Mouse (Mus musculus): ENCODE data around the gene Trim27. TPM values are rescaled to one million over a fixed set of nuclear protein-coding genes. Genes with fewer than 3 reads are reported as not detected.

Gene Trim27
- polyA plus RNA-seq (2015; fragmentation: Nextera tagmentation; extraction: Ambion mirVana), result 59.3 and 65.7 TPM in 2 replicates

GRCm38 (mm10) chr13:21179367-21179723, at the start of gene Trim27:
Gene Trim27, plus strand, starts transcription at chr13:21179445.
- 0% methylated on average over 15 of the region's 15 CpGs for WGBS (ENCODE audit: insufficient replicate concordance)
- Histone ChIP-seq H3K27ac (replicated peaks) (peak within 1 kb of the TSS; percentile 96), H3K9me3 (replicated peaks) (no peaks in the 10 kb centered on the region), H3K9ac (peak within 1 kb of the TSS; percentile 94), H3K27me3 (no peaks in the 10 kb centered on the region), H3K4me2 (peak within 1 kb of the TSS; percentile 93), H3K4me3 (replicated peaks) (peak within 1 kb of the TSS; percentile 96), H3K4me1 (replicated peaks) (peaks cover 41% of the 10 kb centered on the region), H3K36me3 (replicated peaks) (peaks cover 28% of the 10 kb centered on the region)
- ATAC-seq (ENCODE audit: insufficient read depth), result peak; percentile 52

- no peak overlapping the region for H3K4me3 ChIP-seq (replicated peaks)
- 31% methylated on average over 8 of the region's 8 CpGs for WGBS (ENCODE audit: insufficient replicate concordance)
- H3K4me2 ChIP-seq, result no peak overlapping the region
- no peaks in the 10 kb centered on the region for H3K36me3 ChIP-seq (replicated peaks)
- no peak overlapping the region for H3K9ac ChIP-seq
- no peak for ATAC-seq (ENCODE audit: insufficient read depth)
- no peaks in the 10 kb centered on the region for H3K4me1 ChIP-seq (replicated peaks)
- H3K9me3 ChIP-seq (replicated peaks), result no peaks in the 10 kb centered on the region
- H3K27me3 ChIP-seq, result no peaks in the 10 kb centered on the region
- no peak overlapping the region for H3K27ac ChIP-seq (replicated peaks)
Measured at GRCm38 (mm10) chr13:21142421-21142820, 36.8 kb upstream of the Trim27 start.

- Histone ChIP-seq H3K27ac (replicated peaks) (no peak within 1 kb of the TSS), H3K27me3 (0 out of 2 replicates have a peak, but pooled peaks cover 8% of the 10 kb centered on the region), H3K4me2 (no peak within 1 kb of the TSS), H3K4me3 (replicated peaks) (no peak within 1 kb of the TSS), H3K36me3 (replicated peaks) (no peaks in the 10 kb centered on the region), H3K9me3 (replicated peaks) (no peaks in the 10 kb centered on the region), H3K9ac (no peak within 1 kb of the TSS), H3K4me1 (replicated peaks) (no peaks in the 10 kb centered on the region)
- WGBS (ENCODE audit: insufficient replicate concordance), result 53% methylated on average over 4 of the region's 4 CpGs
- ATAC-seq (ENCODE audit: insufficient read depth), result no peak
Measured at GRCm38 (mm10) chr13:21145767-21146166, 33.5 kb upstream of the Trim27 start, which contains the start of gene Olfr1368. Gene Olfr1368, minus strand, starts transcription at chr13:21145867.

GRCm38 (mm10) chr13:21155888-21156287, 23.4 kb upstream of the Trim27 start:
- Histone ChIP-seq H3K9ac (no peak overlapping the region), H3K4me2 (no peak overlapping the region), H3K9me3 (replicated peaks) (no peaks in the 10 kb centered on the region), H3K4me3 (replicated peaks) (no peak overlapping the region), H3K27me3 (peaks cover 42% of the 10 kb centered on the region), H3K36me3 (replicated peaks) (no peaks in the 10 kb centered on the region), H3K27ac (replicated peaks) (no peak overlapping the region), H3K4me1 (replicated peaks) (peaks cover 22% of the 10 kb centered on the region)
- WGBS (ENCODE audit: insufficient replicate concordance), result 53% methylated on average over 5 of the region's 5 CpGs
- no peak for ATAC-seq (ENCODE audit: insufficient read depth)

GRCm38 (mm10) chr13:21158071-21158470, 21.2 kb upstream of the Trim27 start:
- ATAC-seq (ENCODE audit: insufficient read depth), result no peak
- WGBS (ENCODE audit: insufficient replicate concordance), result 11% methylated on average over 9 of the region's 9 CpGs
- Histone ChIP-seq H3K4me1 (replicated peaks) (peaks cover 29% of the 10 kb centered on the region), H3K4me3 (replicated peaks) (no peak overlapping the region), H3K9ac (no peak overlapping the region), H3K36me3 (replicated peaks) (no peaks in the 10 kb centered on the region), H3K27me3 (peaks cover 42% of the 10 kb centered on the region), H3K27ac (replicated peaks) (no peak overlapping the region), H3K9me3 (replicated peaks) (no peaks in the 10 kb centered on the region), H3K4me2 (peak overlapping the region; percentile 81)

GRCm38 (mm10) chr13:21158785-21159474, 20.3 kb upstream of the Trim27 start:
- Histone ChIP-seq H3K4me3 (replicated peaks) (peak overlapping the region; percentile 70), H3K27me3 (peaks cover 42% of the 10 kb centered on the region), H3K4me1 (replicated peaks) (peaks cover 29% of the 10 kb centered on the region), H3K9ac (peak overlapping the region; percentile 33), H3K9me3 (replicated peaks) (no peaks in the 10 kb centered on the region), H3K36me3 (replicated peaks) (no peaks in the 10 kb centered on the region), H3K4me2 (peak overlapping the region; percentile 81), H3K27ac (replicated peaks) (no peak overlapping the region)
- ATAC-seq (ENCODE audit: insufficient read depth), result no peak
- WGBS (ENCODE audit: insufficient replicate concordance), result under 1% methylated on average over 19 of the region's 19 CpGs

GRCm38 (mm10) chr13:21159475-21159819, 19.8 kb upstream of the Trim27 start:
- Histone ChIP-seq H3K9ac (peak overlapping the region; percentile 33), H3K4me3 (replicated peaks) (peak overlapping the region; percentile 70), H3K9me3 (replicated peaks) (no peaks in the 10 kb centered on the region), H3K4me1 (replicated peaks) (peaks cover 31% of the 10 kb centered on the region), H3K36me3 (replicated peaks) (no peaks in the 10 kb centered on the region), H3K27me3 (peaks cover 42% of the 10 kb centered on the region), H3K4me2 (peak overlapping the region; percentile 81), H3K27ac (replicated peaks) (no peak overlapping the region)
- 0 out of 2 replicates have a peak, but pooled peaks have one; percentile 14 for ATAC-seq (ENCODE audit: insufficient read depth)
- under 1% methylated on average over 15 of the region's 15 CpGs for WGBS (ENCODE audit: insufficient replicate concordance)

- H3K36me3 ChIP-seq (replicated peaks), result no peaks in the 10 kb centered on the region
- no peak overlapping the region for H3K27ac ChIP-seq (replicated peaks)
- no peak for ATAC-seq (ENCODE audit: insufficient read depth)
- WGBS (ENCODE audit: insufficient replicate concordance), result under 1% methylated on average over 16 of the region's 16 CpGs
- peaks cover 47% of the 10 kb centered on the region for H3K27me3 ChIP-seq
- H3K4me2 ChIP-seq, result peak overlapping the region; percentile 81
- H3K4me3 ChIP-seq (replicated peaks), result peak overlapping the region; percentile 70
- H3K4me1 ChIP-seq (replicated peaks), result peaks cover 31% of the 10 kb centered on the region
- no peaks in the 10 kb centered on the region for H3K9me3 ChIP-seq (replicated peaks)
- peak overlapping the region; percentile 33 for H3K9ac ChIP-seq
Measured at GRCm38 (mm10) chr13:21160041-21160511, 19.2 kb upstream of the Trim27 start.

- no peaks in the 10 kb centered on the region for H3K36me3 ChIP-seq (replicated peaks)
- H3K27ac ChIP-seq (replicated peaks), result no peak overlapping the region
- H3K27me3 ChIP-seq, result peaks cover 52% of the 10 kb centered on the region
- under 1% methylated on average over 32 of the region's 32 CpGs for WGBS (ENCODE audit: insufficient replicate concordance)
- peak overlapping the region; percentile 33; the same call in 1 of the 2 replicates for H3K9ac ChIP-seq
- H3K4me3 ChIP-seq (replicated peaks), result peak overlapping the region; percentile 70
- ATAC-seq (ENCODE audit: insufficient read depth), result peak; percentile 80
- H3K4me1 ChIP-seq (replicated peaks), result peaks cover 31% of the 10 kb centered on the region
- H3K4me2 ChIP-seq, result peak overlapping the region; percentile 81
- no peaks in the 10 kb centered on the region for H3K9me3 ChIP-seq (replicated peaks)
Measured at GRCm38 (mm10) chr13:21160657-21161590, 18.3 kb upstream of the Trim27 start.

- peak overlapping the region; percentile 81 for H3K4me2 ChIP-seq
- peaks cover 53% of the 10 kb centered on the region for H3K27me3 ChIP-seq
- 36% methylated on average over 2 of the region's 2 CpGs for WGBS (ENCODE audit: insufficient replicate concordance)
- H3K9ac ChIP-seq, result no peak overlapping the region
- peak; percentile 27; the same call in 1 of the 2 replicates for ATAC-seq (ENCODE audit: insufficient read depth)
- H3K36me3 ChIP-seq (replicated peaks), result no peaks in the 10 kb centered on the region
- H3K4me3 ChIP-seq (replicated peaks), result peak overlapping the region; percentile 70
- H3K9me3 ChIP-seq (replicated peaks), result no peaks in the 10 kb centered on the region
- H3K4me1 ChIP-seq (replicated peaks), result peaks cover 31% of the 10 kb centered on the region
- H3K27ac ChIP-seq (replicated peaks), result no peak overlapping the region
Measured at GRCm38 (mm10) chr13:21161591-21161990, 17.7 kb upstream of the Trim27 start.

- Histone ChIP-seq H3K36me3 (replicated peaks) (no peaks in the 10 kb centered on the region), H3K27ac (replicated peaks) (no peak overlapping the region), H3K27me3 (peaks cover 47% of the 10 kb centered on the region), H3K4me1 (replicated peaks) (peaks cover 41% of the 10 kb centered on the region), H3K4me2 (no peak overlapping the region), H3K9me3 (replicated peaks) (no peaks in the 10 kb centered on the region), H3K9ac (no peak overlapping the region), H3K4me3 (replicated peaks) (no peak overlapping the region)
- no peak for ATAC-seq (ENCODE audit: insufficient read depth)
- 46% methylated on average over 5 of the region's 5 CpGs for WGBS (ENCODE audit: insufficient replicate concordance)
Measured at GRCm38 (mm10) chr13:21162591-21162990, 16.7 kb upstream of the Trim27 start.

Measured in liver, embryonic 15.5 days (tissue).